Mouse (Mus musculus): Measurements from ENCODE around the gene Idi2.
A peak's percentile ranks its signal among the peaks of the same experiment; 100 is the strongest.
"Not testable (repeated sequence)": the region's sequence is repeated elsewhere in the genome, so short reads cannot be mapped to it uniquely, and the experiment has no call there.

Idi2 gene

DNA sequence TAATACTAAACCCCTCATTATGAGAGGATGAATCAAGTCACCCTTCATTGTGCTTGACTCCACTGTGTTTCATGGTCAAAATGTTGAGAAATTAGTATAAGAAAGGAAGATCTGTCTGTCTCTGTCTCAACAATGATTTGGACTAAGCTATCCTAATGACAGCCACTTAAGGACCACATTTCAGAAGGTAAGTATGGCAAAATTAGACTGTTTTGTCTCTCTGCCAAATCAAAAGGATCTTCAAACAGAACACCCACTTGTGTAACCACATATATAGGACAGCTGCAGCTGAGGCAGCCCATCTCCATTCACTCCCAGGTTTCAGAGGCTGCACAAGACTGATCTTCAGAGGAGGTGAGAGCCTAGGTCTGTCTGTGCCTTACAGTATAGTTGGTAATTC is at the start of gene Idi2:
Idi2 (plus strand) TSS at position 301 of the 400 bp plus-strand sequence.
- DNase-seq: not testable (repeated sequence)

DNA sequence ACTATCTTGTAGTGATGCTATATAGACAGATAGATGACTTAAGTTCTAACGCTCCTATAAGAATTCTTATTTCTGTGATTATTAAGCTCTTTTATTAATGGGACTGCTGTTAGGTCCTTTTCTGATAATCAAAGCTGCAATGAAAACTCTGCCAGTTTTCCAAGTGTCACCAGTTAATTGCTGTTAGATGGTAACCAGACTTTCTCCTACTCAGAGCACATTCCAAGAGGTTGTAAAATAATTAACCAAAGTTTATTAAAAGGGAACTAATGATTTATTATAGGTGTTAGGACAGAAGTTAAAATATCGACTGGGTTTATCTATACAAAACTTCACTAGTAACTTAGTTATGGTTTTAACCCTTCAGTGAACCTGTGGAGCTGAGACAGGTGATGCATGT is 46.7 kb upstream of the Idi2 start:
- DNase-seq: not testable (repeated sequence)

- not testable (repeated sequence) for DNase-seq
These were observed 38.8 kb upstream of the Idi2 start for GRCm38 (mm10) chr13:8913890-8914289.

DNA sequence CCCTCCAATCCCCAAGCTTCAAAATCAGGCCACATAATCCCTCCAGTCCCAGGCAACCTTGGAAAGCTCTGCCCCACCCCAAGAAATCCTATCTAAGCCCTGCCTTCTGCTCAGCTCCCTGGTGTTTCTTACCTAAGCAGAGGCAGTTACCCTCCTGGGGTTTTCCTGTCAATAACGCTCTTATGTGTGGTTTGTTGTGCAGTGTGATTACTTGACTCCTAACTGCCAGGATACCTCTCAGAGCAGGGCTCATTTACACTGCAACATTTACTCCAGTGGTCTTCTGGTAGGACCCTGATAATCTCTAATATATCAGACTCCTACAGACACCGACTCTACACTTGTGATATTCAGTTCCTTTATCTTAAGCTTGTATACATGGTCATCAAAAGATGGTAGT is 19.2 kb upstream of the Idi2 start:
- DNase-seq: no peak

DNA sequence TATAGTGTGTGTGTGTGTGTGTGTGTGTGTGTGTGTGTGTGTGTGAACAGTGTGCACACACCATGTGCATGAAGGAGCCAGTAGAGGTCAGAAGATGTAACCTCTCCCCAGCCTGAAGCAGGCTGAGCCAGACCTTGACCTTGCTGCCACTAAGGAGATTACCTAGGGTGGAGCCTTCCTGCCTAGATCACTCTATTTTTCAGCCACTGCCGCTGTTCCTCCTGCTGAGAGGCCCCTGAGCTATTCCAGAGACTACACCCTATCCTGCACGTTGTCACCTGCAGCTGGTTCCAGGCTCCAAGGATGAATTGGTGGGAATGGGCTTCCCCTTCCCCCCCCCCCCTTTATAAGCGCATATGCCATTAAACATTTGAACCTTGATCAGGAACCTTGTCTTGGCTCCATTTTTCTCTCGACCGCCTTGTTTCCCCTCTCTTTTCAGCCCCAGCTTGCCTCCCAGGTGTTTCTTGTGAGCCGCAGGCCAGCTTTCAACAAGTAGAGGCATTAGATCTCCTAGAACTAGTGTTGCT is 15.0 kb upstream of the Idi2 start:
- DNase-seq: not testable (repeated sequence)

- DNase-seq: not testable (repeated sequence)
These were observed 11.6 kb upstream of the Idi2 start for GRCm38 (mm10) chr13:8941110-8941509.

DNA sequence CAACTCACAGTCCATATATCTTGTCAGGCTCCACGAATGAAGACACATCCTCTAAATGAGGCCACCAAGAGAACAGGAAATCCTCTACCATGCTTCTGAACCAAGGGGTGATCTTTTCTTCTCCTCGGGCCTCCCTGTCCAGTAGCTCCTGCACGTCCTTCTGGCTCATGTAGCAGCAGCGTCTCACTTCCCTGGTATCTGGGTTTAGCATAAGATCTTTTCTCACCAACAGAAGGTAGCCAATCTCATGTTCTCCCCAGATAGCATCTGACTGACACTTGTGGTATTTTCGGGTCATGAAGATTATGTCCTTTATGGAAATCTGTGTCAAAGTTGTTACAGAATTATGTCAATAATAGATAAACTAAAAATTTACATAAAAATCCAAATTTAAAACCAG is 11.0 kb upstream of the Idi2 start:
- not testable (repeated sequence) for DNase-seq

- DNase-seq: not testable (repeated sequence)
These were observed 8.8 kb upstream of the Idi2 start for GRCm38 (mm10) chr13:8943828-8944227.

- DNase-seq: not testable (repeated sequence)
These were observed 4.5 kb upstream of the Idi2 start, which contains the start of gene Gm9745 for GRCm38 (mm10) chr13:8948131-8948530. Gene Gm9745 (minus strand): TSS chr13:8948231.

DNA sequence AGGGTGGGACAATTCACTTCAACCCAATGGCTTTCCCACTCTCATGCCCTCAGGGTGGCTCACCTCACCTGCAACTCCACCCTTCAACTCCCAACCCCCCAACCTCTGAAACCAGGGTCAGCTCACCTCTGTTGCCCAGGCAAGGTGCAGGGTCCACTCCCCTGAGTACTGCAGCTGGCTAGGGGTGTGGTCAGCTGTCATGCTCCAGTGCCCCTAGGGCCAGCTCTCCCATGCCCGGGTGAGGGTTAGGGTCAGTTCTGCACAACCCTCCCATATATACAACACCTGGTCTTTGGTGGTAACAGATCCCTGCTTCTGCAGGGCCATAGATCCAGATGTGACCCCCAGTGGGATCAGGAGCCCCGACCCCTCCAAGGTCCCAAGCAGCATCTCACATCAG is 2.5 kb downstream of the Idi2 start:
- DNase-seq: not testable (repeated sequence)

- DNase-seq: not testable (repeated sequence)
These were observed 4.2 kb downstream of the Idi2 start for GRCm38 (mm10) chr13:8956873-8957272.

GRCm38 (mm10) chr13:8959058-8959457 is 6.4 kb downstream of the Idi2 start:
- not testable (repeated sequence) for DNase-seq

DNA sequence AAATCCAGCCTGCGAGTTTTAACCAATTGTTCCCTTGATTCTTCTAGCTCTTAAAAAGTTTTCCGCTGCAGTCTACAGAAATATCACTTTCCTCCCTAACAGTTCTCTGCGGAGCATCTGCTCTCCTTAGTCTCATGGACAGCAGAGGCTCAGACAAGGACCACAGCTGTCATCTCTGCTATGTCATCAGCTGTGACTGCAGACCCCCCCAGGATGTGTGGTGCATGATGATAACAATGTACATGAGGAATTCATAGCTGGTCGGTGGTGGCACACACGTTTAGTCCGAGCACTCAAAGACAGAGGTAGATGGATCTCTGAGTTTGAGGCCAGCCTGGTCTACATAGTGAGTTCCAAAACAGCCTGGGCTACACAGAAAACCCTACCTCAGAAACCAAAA is 6.9 kb downstream of the Idi2 start:
- DNase-seq: not testable (repeated sequence)

DNA sequence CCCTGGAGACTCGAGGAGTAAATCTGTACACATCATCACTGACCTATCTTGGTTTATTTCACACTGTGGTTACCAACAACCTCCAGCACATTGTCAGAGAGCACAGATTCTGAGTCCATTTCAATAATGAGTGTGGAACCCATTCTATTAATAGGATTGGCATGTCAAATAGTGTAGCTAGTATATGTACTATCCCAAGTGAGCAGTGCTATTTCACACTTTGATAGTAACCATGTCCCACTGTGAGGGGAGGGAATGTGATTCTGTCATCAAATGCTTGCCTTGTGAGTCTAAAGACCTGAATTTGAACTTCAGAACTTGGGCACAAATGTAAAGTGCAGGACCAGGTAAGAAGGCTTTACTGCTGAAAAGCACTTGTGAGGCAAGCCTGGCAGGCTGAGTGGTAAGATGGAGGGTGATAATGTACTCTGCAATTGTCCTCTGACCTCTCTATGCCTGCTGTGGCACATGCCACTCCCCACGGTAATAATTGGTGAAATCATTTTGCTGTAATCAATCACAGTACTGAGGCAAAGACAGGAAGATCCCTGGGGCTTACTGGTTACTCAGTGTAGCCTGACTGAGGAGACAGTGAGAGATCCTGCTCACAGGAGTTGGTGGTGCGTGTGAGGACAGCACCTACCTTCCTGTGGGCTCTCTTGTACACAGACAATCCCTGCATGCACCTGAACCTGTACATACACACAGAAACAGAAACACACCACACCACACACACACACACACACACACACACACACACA is 8.6 kb downstream of the Idi2 start:
- DNase-seq: not testable (repeated sequence)

DNA sequence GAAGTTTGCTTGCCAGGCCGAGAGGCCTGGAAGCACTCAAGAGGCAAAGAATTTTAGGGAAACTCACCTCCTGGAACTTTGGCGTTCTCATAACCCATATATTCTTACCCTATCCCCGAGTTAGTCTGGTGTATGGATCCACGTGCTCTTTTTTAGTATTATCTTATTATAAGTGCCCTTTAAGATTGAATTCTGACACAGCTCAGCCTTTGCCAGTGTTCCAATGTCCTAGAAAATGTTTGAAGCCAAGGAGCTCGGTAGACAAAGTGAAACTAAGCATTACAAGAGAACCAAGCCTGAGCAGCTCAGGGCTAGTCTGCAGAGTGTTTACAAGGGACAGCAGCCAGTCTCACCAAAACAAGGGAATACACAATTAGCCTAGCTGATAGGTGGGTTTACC is 9.6 kb downstream of the Idi2 start:
- DNase-seq: not testable (repeated sequence)

GRCm38 (mm10) chr13:8965224-8965623 is 12.6 kb downstream of the Idi2 start:
- no peak for DNase-seq

DNA sequence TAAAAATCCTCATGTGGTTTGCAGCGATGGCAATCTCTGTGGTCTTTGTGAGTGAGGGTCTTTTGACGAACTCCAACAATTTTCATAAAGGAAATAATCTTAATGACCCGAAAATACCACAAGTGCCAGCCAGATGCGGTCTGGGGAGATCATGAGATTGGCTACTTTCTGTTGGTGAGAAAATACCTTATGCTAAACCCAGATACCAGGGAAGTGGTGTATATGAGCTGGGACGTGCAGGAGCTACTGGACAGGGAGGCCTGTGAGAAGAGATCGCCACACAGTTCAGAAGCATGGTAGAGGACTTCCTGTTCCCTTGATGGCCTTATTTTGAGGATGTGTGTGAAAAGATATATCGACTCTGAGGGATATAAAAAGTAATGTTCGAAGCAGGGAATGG is 15.1 kb downstream of the Idi2 start:
- DNase-seq: no peak

DNA sequence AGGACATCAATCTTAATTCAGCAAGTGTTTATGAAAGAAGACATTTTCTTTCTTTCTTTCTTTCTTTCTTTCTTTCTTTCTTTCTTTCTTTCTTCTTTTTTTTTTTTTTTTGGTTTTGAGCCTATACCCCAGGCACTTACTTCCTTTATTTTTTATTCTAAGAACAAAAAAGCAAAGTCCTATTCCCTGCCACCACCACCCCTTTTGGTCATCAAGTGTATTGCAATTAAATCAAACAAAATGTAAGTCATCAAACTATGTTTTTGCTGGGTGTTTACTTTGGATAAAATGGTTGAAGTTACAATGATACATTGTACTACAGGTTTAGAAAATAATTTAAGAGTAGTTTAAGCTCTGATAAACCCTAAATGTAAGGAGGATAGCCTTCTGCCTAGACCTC is 19.7 kb downstream of the Idi2 start:
- no peak for DNase-seq

DNA sequence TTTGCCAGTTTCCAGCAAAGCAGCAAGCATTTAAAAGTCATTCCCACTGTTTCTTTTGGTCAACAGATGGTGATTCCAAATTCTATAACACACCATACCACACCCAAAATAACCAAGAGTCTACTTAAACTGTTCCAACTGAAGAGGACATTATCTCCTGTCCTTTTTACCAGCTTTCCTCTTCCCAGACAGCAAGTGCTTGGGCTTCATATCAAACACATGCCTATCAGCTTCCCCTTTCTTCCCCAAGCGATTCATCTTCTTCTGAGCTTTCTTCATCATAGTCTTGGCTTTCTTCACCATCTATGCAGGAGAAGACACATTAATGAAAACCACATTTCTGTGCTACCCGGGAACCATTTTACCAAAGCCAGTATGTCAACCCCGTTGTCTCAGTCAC is 20.3 kb downstream of the Idi2 start:
- no peak for DNase-seq

- no peak for DNase-seq
These were observed 39.6 kb downstream of the Idi2 start for GRCm38 (mm10) chr13:8992231-8992630.

DNA sequence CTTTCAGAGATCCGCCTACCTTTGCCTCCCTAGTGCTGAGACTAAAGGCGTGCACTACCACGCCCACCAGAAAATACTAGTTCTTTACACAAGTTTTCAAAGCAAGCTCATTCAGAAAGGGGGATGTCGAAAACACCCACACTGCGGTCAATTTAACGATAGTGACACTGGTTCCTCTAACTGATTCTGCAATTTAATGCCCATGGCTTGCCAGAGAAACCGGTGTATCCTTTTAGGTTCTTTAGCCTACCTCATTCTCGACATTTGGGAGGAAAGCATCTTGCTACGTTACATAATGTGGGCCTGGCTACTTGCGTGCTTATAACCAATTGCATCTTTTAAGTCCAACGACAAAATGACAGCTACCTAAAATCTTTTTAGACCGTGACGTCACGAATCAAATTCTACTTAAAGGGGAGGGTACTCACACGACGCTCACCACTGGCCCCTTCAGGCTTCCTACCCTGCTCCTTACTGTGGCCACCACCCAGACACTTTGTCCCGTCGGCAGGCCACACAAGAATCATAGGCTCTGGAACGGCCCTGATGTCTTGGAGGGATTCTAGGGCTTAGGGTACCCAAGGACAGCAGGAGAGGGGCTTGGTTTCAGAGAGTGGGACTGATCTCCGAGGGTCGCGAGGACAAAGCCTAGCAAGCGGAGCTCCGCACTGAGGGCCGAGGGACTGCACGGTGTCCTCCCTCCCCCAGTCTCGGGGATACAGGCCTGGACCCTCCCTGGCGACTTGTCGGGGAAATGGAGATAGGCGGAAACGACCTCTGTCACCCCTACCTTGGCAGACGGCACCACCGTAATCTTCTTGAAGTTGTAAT is 42.7 kb downstream of the Idi2 start:
- no peak for DNase-seq

GRCm38 (mm10) chr13:8995990-8996786 is 43.5 kb downstream of the Idi2 start, which contains the start of gene Gtpbp4:
Gene Gtpbp4 (minus strand): TSS chr13:8996083.
- DNase-seq: peak; percentile 97 to 99

GRCm38 (mm10) chr13:8997221-8997620 is 44.6 kb downstream of the Idi2 start:
- not testable (repeated sequence) for DNase-seq

Data from kidney, postnatal 25 days (tissue).